Mouse (Mus musculus) stomach, postnatal 0 days (tissue): Measurements from ENCODE around the gene Hoxc5.
A peak's percentile ranks its signal among the peaks of the same experiment; 100 is the strongest.

ENCODE experiments used
- CTCF ChIP-seq: IDR thresholded peaks from 2 replicates; pipeline ENCODE4 v1.5.1; 2016; ENCODE audit warnings: antibody characterized with exemption, low read depth, mild to moderate bottlenecking, moderate library complexity
- EP300 ChIP-seq: optimal IDR thresholded peaks from 2 replicates; pipeline ENCODE3; 2016; ENCODE audit warnings: antibody characterized with exemption

DNA sequence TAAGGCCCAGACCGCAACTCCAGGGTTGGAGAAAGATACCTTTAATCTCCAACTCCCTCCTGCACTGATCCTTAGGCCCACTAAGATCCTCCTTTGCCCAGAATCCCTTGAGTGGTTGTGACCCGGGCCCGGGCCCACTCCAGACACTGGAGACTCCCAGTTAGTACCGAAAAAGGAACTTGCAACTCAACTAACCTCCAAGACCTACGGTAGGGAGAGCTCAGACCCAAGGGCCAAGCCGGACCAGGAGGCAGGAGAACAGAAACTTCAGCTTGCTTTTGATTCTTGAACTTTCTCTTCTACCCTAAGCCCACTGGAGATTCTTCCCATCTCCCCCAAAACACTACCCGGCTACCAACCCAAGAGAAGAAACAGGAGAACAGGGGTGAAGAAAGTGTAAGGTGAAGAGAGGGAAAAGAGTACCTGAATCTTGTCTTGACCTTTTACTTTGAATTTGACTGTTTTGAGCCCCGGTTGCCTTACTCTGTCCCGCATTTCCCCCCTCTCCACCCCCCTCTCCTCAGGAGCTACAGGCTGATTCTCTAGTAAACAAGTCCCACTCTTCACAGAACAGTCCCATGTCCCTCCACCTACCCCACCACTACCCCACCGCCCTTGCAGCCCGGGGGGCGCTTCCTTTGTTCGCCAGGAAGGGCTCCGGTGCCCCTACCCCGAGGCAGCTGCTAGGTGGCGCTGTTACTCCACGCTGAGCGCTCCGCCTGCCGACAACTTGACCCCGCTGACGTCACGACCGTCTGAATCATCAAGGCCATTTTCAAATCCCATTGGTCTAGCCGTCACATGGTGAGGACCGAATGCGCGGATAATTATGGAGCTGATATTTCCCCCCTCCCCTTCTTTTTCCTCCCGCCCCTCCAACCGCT, 1.1 kb upstream of the Hoxc5 start:
- peak; percentile 88 for TF ChIP-seq CTCF
- no peak for TF ChIP-seq EP300
